Mouse (Mus musculus): ENCODE results near the gene BC053393. TPM values are rescaled to one million over a fixed set of nuclear protein-coding genes. Genes with fewer than 3 reads are reported as not detected.

BC053393 gene
- total RNA-seq, 2 experiments from 2014 or later = not detected

Other genes with a start within 250 kb of the BC053393 start
- 4.4 and 5.5 TPM in 2 replicates for gene Itk, start 182.0 kb upstream of the BC053393 start, total RNA-seq (2015)
- 3.7 and 4.6 TPM in 2 replicates for gene Itk, start 182.0 kb upstream of the BC053393 start, total RNA-seq (2017)
- gene Fam71b, start 175.0 kb upstream of the BC053393 start, total RNA-seq (2015) = 0.68 TPM in 1 of 2 replicates, not detected in the other
- 0.33 and 1.7 TPM in 2 replicates for gene Fam71b, start 175.0 kb upstream of the BC053393 start, total RNA-seq (2017)
- 41.7 and 43.7 TPM in 2 replicates for gene Med7, start 134.6 kb upstream of the BC053393 start, total RNA-seq (2015)
- gene Med7, start 134.6 kb upstream of the BC053393 start, total RNA-seq (2017) = 17.6 and 20.6 TPM in 2 replicates
- gene Havcr2, start 116.6 kb upstream of the BC053393 start, total RNA-seq (2015) = 2.8 and 2.9 TPM in 2 replicates
- gene Havcr2, start 116.6 kb upstream of the BC053393 start, total RNA-seq (2017) = 3.3 and 3.9 TPM in 2 replicates
- gene Gm12169, start 47.3 kb upstream of the BC053393 start, total RNA-seq (2015) = not detected in 2 replicates
- not detected in 2 replicates for gene Gm12169, start 47.3 kb upstream of the BC053393 start, total RNA-seq (2017)
- gene Dppa1, start 57.7 kb downstream of the BC053393 start, total RNA-seq (2015) = not detected in 2 replicates
- not detected in 2 replicates for gene Dppa1, start 57.7 kb downstream of the BC053393 start, total RNA-seq (2017)
- 0.09 TPM in 1 of 2 replicates, not detected in the other for gene Timd2, start 135.5 kb downstream of the BC053393 start, total RNA-seq (2015)
- not detected in 2 replicates for gene Timd2, start 135.5 kb downstream of the BC053393 start, total RNA-seq (2017)
- gene Havcr1, start 163.5 kb downstream of the BC053393 start, total RNA-seq (2015) = 3.4 and 3.5 TPM in 2 replicates
- gene Havcr1, start 163.5 kb downstream of the BC053393 start, total RNA-seq (2017) = 0.92 and 2.0 TPM in 2 replicates
- gene Timd4, start 239.3 kb downstream of the BC053393 start, total RNA-seq (2015) = 0.71 TPM in 1 of 2 replicates, not detected in the other
- gene Timd4, start 239.3 kb downstream of the BC053393 start, total RNA-seq (2017) = 0.11 TPM in 1 of 2 replicates, not detected in the other